Mouse (Mus musculus): ENCODE results near the gene Xylt1.

DNA sequence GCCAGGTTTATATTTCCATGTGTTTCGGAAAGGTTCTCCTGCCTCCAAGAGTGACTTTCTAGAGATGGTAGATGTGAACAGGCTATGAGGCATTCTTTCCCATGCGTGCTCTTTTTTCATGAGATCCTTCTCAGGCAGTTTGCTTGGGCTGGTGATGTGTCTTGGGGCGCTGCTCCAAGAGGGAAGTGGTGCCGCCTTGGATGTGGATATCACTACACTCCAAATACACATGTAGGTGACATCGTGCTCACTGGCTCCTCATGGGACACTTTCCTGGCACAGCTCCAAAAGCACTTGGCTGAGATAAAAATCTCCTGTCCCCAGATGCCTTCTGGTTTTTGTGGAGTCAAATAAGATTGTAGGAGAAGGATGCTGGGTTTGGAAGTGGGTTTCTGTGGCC lies 31.6 kb downstream of the Xylt1 start:
- TF ChIP-seq CTCF (IDR thresholded peaks at IDR 0.05; ENCODE audit: borderline replicate concordance, control insufficient read depth, extremely low read depth, insufficient read depth, low read length, poor library complexity) (no peak), POLR2A (IDR thresholded peaks at IDR 0.05; ENCODE audit: control insufficient read depth, extremely low read depth, insufficient read depth, low read length, poor library complexity) (no peak)

All from thymus, adult 2 months (tissue).